Mouse (Mus musculus): ENCODE results near the gene Dpy19l1.

GRCm38 (mm10) chr9:24503858-24504219 lies 899 bp upstream of the Dpy19l1 start:
- TF ChIP-seq CTCF (IDR thresholded peaks at IDR 0.05; ENCODE audit: borderline replicate concordance, insufficient read depth, low read length) = no peak
- no peak for TF ChIP-seq POLR2A (IDR thresholded peaks at IDR 0.05; ENCODE audit: low read depth, low read length)

Data from embryonic fibroblast, embryonic 13.5 days (primary cell).